Comparison of ENCODE assay signal across 36 mouse cellular contexts in the genomic region with DNA sequence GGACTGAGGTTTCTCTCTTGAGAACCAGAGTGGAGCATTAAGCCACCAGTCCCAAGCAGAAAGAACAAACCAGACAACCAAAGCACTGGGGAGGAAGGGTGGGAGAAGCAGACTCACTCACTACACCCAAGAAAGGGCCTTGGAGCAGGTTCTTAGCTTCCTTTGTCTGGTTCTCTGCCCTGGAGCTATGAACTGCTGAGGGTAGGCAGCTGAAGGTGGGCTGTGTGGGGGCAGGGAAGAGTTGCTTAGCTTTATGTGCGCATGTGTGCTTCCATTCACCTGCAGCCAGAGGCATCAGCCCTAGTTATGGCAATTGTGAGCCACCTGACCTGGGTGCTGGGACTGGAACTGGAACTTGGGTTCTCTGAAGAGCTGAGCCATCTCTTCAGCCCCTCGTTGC. TPM values are rescaled to one million over a fixed set of nuclear protein-coding genes. Genes with fewer than 3 reads are reported as not detected.
A peak's percentile ranks its signal among the peaks of the same experiment; 100 is the strongest.
DNase-seq lines count a peak whose midpoint lies in the region; ATAC-seq and TF ChIP-seq lines count a peak whose summit lies in the region.
"Had no signal": no experiment of that assay in that cellular context is flagged by ENCODE, and none has a peak within 500 bp of the region (broad histone marks: within the 10 kb centered on the region; RNA-seq: fewer than 3 reads in every experiment).

No protein-coding gene starts in this region.

- H3K4me1 ChIP-seq in kidney, embryonic 15.5 days: peaks cover 26% of the 10 kb centered on the region
- H3K4me1 ChIP-seq in lung, postnatal 0 days (ENCODE audit: insufficient read depth, low read depth, low read length): no peaks in the 10 kb centered on the region; the same call in 1 of the 2 replicates
- peaks cover 0 to 14% of the 10 kb centered on the region in 2 experiments; a peak in 2 of 4 replicates for H3K4me1 ChIP-seq in ES-E14 (ENCODE audit: control insufficient read depth in 2 of 2, insufficient read depth in 2 of 2, low read length in 2 of 2, poor library complexity in 1 of 2)
- peaks cover 9% of the 10 kb centered on the region; the same call in 1 of the 2 replicates for H3K4me1 ChIP-seq in stomach, embryonic 16.5 days (ENCODE audit: control insufficient read depth, insufficient read depth, low read length)
- H3K4me1 ChIP-seq in heart, embryonic 11.5 days (ENCODE audit: control insufficient read depth, insufficient read depth, low read length): no peaks in the 10 kb centered on the region
- H3K4me1 ChIP-seq: embryonic facial prominence, embryonic 12.5 days; forebrain, embryonic 15.5 days; heart, embryonic 12.5 days; limb, embryonic 10.5 days; liver, embryonic 13.5 days; neural tube, embryonic 15.5 days had no signal

- 86% methylated on average over 2 of the region's 2 CpGs for WGBS in kidney, embryonic 15.5 days
- 54% methylated on average over 2 of the region's 2 CpGs for WGBS in lung, postnatal 0 days
- 74% methylated on average over 2 of the region's 2 CpGs for WGBS in stomach, embryonic 16.5 days
- WGBS in heart, embryonic 11.5 days (ENCODE audit: insufficient replicate concordance): 72% methylated on average over 2 of the region's 2 CpGs

- no peak for DNase-seq in kidney, adult 9 months
- peak; percentile 11 for DNase-seq in lung, postnatal 0 days (ENCODE audit: low spot score)
- no peak for DNase-seq in lung, postnatal 36 days
- peak; percentile 59 for DNase-seq in ES-E14 (ENCODE audit: low read depth, low spot score)
- DNase-seq: adrenal gland, postnatal 14 days; cerebellum, adult 11 months; cerebellum, adult 9-10 months; cerebellum, postnatal 36 days; gastrocnemius, adult 2 months; gastrocnemius, postnatal 36 days; heart, adult 18-20 months; heart, postnatal 4 days; kidney, adult 18-20 months; kidney, postnatal 4 days; layer of hippocampus, postnatal 36 days; liver, embryonic 13.5 days; lung, embryonic 14.5 days; midbrain, embryonic 14.5 days; right cerebral cortex, postnatal 25 days; spleen, adult 18-20 months had no signal

- in situ Hi-C loops in ES-E14 (cut with MboI; ENCODE audit: low sequenced_read_pairs in 2 of 2, unreplicated experiment in 2 of 2): no loop called here

- no peaks in the 10 kb centered on the region for H3K27me3 ChIP-seq in kidney, embryonic 15.5 days
- no peaks in the 10 kb centered on the region for H3K27me3 ChIP-seq in lung, postnatal 0 days (replicated peaks; ENCODE audit: insufficient read depth, low read length)
- no peaks in the 10 kb centered on the region for H3K27me3 ChIP-seq in stomach, embryonic 16.5 days (ENCODE audit: control insufficient read depth, insufficient read depth, low read length)
- no peaks in the 10 kb centered on the region for H3K27me3 ChIP-seq in heart, embryonic 11.5 days (ENCODE audit: control insufficient read depth, insufficient read depth, low read length)
- H3K27me3 ChIP-seq: embryonic facial prominence, embryonic 12.5 days; forebrain, embryonic 15.5 days; limb, embryonic 15.5 days; neural tube, embryonic 15.5 days had no signal

- peak overlapping the region; percentile 59 for H3K27ac ChIP-seq in kidney, embryonic 15.5 days
- H3K27ac ChIP-seq in lung, postnatal 0 days (ENCODE audit: low read length): peak overlapping the region; percentile 66
- H3K27ac ChIP-seq in ES-E14 (ENCODE audit: insufficient read depth, low read depth, low read length, poor library complexity, severe bottlenecking): peak overlapping the region; percentile 24; the same call in 1 of the 2 replicates
- peak overlapping the region; percentile 15; the same call in 1 of the 2 replicates for H3K27ac ChIP-seq in stomach, embryonic 16.5 days (ENCODE audit: low read length)
- H3K27ac ChIP-seq in heart, embryonic 11.5 days (ENCODE audit: low read depth, low read length): no peak overlapping the region
- H3K27ac ChIP-seq: embryonic facial prominence, embryonic 12.5 days; forebrain, embryonic 15.5 days; gastrocnemius, adult 2 months; hindbrain, embryonic 14.5 days; limb, embryonic 10.5 days; limb, embryonic 15.5 days; liver, embryonic 13.5 days; neural tube, embryonic 15.5 days had no signal

- H3K9me3 ChIP-seq in kidney, embryonic 15.5 days (replicated peaks): no peaks in the 10 kb centered on the region
- H3K9me3 ChIP-seq in lung, postnatal 0 days (ENCODE audit: low read length): no peaks in the 10 kb centered on the region
- H3K9me3 ChIP-seq in ES-E14 (ENCODE audit: control insufficient read depth, insufficient read depth, low read depth, low read length): no peaks in the 10 kb centered on the region
- H3K9me3 ChIP-seq in stomach, embryonic 16.5 days (replicated peaks; ENCODE audit: control insufficient read depth, low read length): no peaks in the 10 kb centered on the region
- H3K9me3 ChIP-seq in heart, embryonic 11.5 days (replicated peaks; ENCODE audit: control insufficient read depth, low read length): no peaks in the 10 kb centered on the region
- H3K9me3 ChIP-seq: embryonic facial prominence, embryonic 12.5 days; forebrain, embryonic 15.5 days; G1E; heart, embryonic 12.5 days; limb, embryonic 10.5 days; limb, embryonic 15.5 days; liver, embryonic 13.5 days; neural tube, embryonic 15.5 days had no signal

- H3K36me3 ChIP-seq in kidney, embryonic 15.5 days: peaks cover 35% of the 10 kb centered on the region
- no peaks in the 10 kb centered on the region for H3K36me3 ChIP-seq in lung, postnatal 0 days (ENCODE audit: insufficient read depth, low read length)
- H3K36me3 ChIP-seq in ES-E14 (ENCODE audit: control insufficient read depth, insufficient read depth, low read length, poor library complexity, severe bottlenecking): peaks cover 24% of the 10 kb centered on the region
- 0 out of 2 replicates have a peak, but pooled peaks cover 6% of the 10 kb centered on the region for H3K36me3 ChIP-seq in stomach, embryonic 16.5 days (ENCODE audit: control insufficient read depth, insufficient read depth, low read length)
- peaks cover 6% of the 10 kb centered on the region; the same call in 1 of the 2 replicates for H3K36me3 ChIP-seq in heart, embryonic 11.5 days (ENCODE audit: control insufficient read depth, insufficient read depth, low read length)

- H3K4me2 ChIP-seq in kidney, embryonic 15.5 days: no peak overlapping the region
- peak overlapping the region; percentile 32 for H3K4me2 ChIP-seq in lung, postnatal 0 days (replicated peaks; ENCODE audit: low read depth, low read length)
- H3K4me2 ChIP-seq in stomach, embryonic 16.5 days (ENCODE audit: low read depth, low read length): no peak overlapping the region
- H3K4me2 ChIP-seq in heart, embryonic 11.5 days: no peak overlapping the region
- H3K4me2 ChIP-seq: embryonic facial prominence, embryonic 12.5 days; forebrain, embryonic 15.5 days; heart, embryonic 12.5 days; hindbrain, embryonic 14.5 days; limb, embryonic 15.5 days; liver, embryonic 13.5 days; lung, embryonic 14.5 days; neural tube, embryonic 15.5 days had no signal

- TF ChIP-seq EP300 in lung, postnatal 0 days (IDR thresholded peaks at IDR 0.05): no peak

- H3K9ac ChIP-seq in kidney, embryonic 15.5 days: no peak overlapping the region
- no peak overlapping the region for H3K9ac ChIP-seq in lung, postnatal 0 days (replicated peaks; ENCODE audit: low read depth)
- H3K9ac ChIP-seq in ES-E14 (ENCODE audit: insufficient read depth, low read depth, low read length, poor library complexity, severe bottlenecking): no peak overlapping the region
- H3K9ac ChIP-seq in stomach, embryonic 16.5 days (ENCODE audit: low read length): no peak overlapping the region
- no peak overlapping the region for H3K9ac ChIP-seq in heart, embryonic 11.5 days (ENCODE audit: low read depth, low read length)
- H3K9ac ChIP-seq: embryonic facial prominence, embryonic 12.5 days; forebrain, embryonic 15.5 days; heart, embryonic 12.5 days; hindbrain, embryonic 14.5 days; limb, embryonic 15.5 days; liver, embryonic 13.5 days; lung, embryonic 14.5 days; neural tube, embryonic 15.5 days had no signal

- no peak overlapping the region for H3K4me3 ChIP-seq in kidney, embryonic 15.5 days (replicated peaks)
- no peak overlapping the region for H3K4me3 ChIP-seq in lung, postnatal 0 days (ENCODE audit: low read depth, low read length)
- H3K4me3 ChIP-seq in ES-E14 (ENCODE audit: insufficient read depth in 1 of 2, low read depth in 1 of 2, low read length in 2 of 2, poor library complexity in 1 of 2, severe bottlenecking in 1 of 2): no peak overlapping the region
- H3K4me3 ChIP-seq in stomach, embryonic 16.5 days (replicated peaks; ENCODE audit: low read length): no peak overlapping the region
- no peak overlapping the region for H3K4me3 ChIP-seq in heart, embryonic 11.5 days (ENCODE audit: low read depth, low read length)
- H3K4me3 ChIP-seq: embryonic facial prominence, embryonic 12.5 days; forebrain, embryonic 15.5 days; gastrocnemius, adult 2 months; heart, embryonic 12.5 days; limb, embryonic 10.5 days; limb, embryonic 15.5 days; liver, embryonic 13.5 days; neural tube, embryonic 15.5 days had no signal

- ATAC-seq in kidney, embryonic 15.5 days (replicated peaks; ENCODE audit: low FRiP score): no peak
- no peak for ATAC-seq in lung, postnatal 0 days
- ATAC-seq in stomach, embryonic 16.5 days (ENCODE audit: insufficient read depth, low FRiP score): no peak
- ATAC-seq in heart, embryonic 11.5 days (replicated peaks; ENCODE audit: insufficient number of reproducible peaks, low FRiP score, low TSS enrichment): no peak
- ATAC-seq: CD4-positive, CD25-positive, alpha-beta regulatory T cell, adult 4 months; forebrain, embryonic 15.5 days; inflammation-experienced regulatory T-cells, adult 6 months had no signal

- TF ChIP-seq CTCF in lung, postnatal 0 days (IDR thresholded peaks at IDR 0.05): no peak

RNA-seq across cellular contexts. Expression of a gene that starts 9.6 kb away (rescaled TPM):
- 0.26 TPM in 2 replicates for polyA plus RNA-seq in kidney, embryonic 15.5 days (2015; fragmentation: Nextera tagmentation; extraction: Ambion mirVana)
- polyA plus RNA-seq in lung, postnatal 0 days (2015; fragmentation: Nextera tagmentation; extraction: Ambion mirVana): 1.1 and 1.7 TPM in 2 replicates
- 0.85 and 1.1 TPM in 2 replicates for total RNA-seq in ES-E14 (2012; rRNA removed)
- polyA plus RNA-seq in stomach, embryonic 16.5 days (2015; fragmentation: Nextera tagmentation; extraction: Ambion mirVana): 71.0 and 145 TPM in 2 replicates
- 0.29 and 0.62 TPM in 2 replicates for polyA plus RNA-seq in heart, embryonic 11.5 days (2014; fragmentation: Nextera tagmentation; extraction: Ambion mirVana)
- total RNA-seq: adrenal gland, postnatal 14 days; gastrocnemius, adult 2 months; gastrocnemius, postnatal 36 days; heart, adult 18-20 months; heart, postnatal 4 days; layer of hippocampus, postnatal 36 days had no signal
- polyA plus RNA-seq: forebrain, embryonic 15.5 days; G1E; heart, postnatal 0 days; midbrain, embryonic 14.5 days; neural tube, embryonic 15.5 days had no signal

RNA-seq across cellular contexts. Expression of a gene that starts 14.3 kb away (rescaled TPM):
- 15.9 and 18.8 TPM in 2 replicates for polyA plus RNA-seq in kidney, embryonic 15.5 days (2015; fragmentation: Nextera tagmentation; extraction: Ambion mirVana)
- polyA plus RNA-seq in lung, postnatal 0 days (2015; fragmentation: Nextera tagmentation; extraction: Ambion mirVana): 11.4 and 15.2 TPM in 2 replicates
- 58.5 and 90.3 TPM in 2 replicates for total RNA-seq in ES-E14 (2012; rRNA removed)
- 17.2 and 17.4 TPM in 2 replicates for polyA plus RNA-seq in stomach, embryonic 16.5 days (2015; fragmentation: Nextera tagmentation; extraction: Ambion mirVana)
- 9.1 and 12.7 TPM in 2 replicates for polyA plus RNA-seq in heart, embryonic 11.5 days (2014; fragmentation: Nextera tagmentation; extraction: Ambion mirVana)

RNA-seq across cellular contexts. Expression of a gene that starts 20.5 kb away (rescaled TPM):
- 48.5 and 49.9 TPM in 2 replicates for polyA plus RNA-seq in kidney, embryonic 15.5 days (2015; fragmentation: Nextera tagmentation; extraction: Ambion mirVana)
- polyA plus RNA-seq in lung, postnatal 0 days (2015; fragmentation: Nextera tagmentation; extraction: Ambion mirVana): 19.2 and 21.4 TPM in 2 replicates
- 75.3 and 83.0 TPM in 2 replicates for total RNA-seq in ES-E14 (2012; rRNA removed)
- polyA plus RNA-seq in stomach, embryonic 16.5 days (2015; fragmentation: Nextera tagmentation; extraction: Ambion mirVana): 38.6 and 41.5 TPM in 2 replicates
- 30.1 and 31.1 TPM in 2 replicates for polyA plus RNA-seq in heart, embryonic 11.5 days (2014; fragmentation: Nextera tagmentation; extraction: Ambion mirVana)

RNA-seq across cellular contexts. Expression of a gene that starts 26.6 kb away (rescaled TPM):
- not detected in 2 replicates for polyA plus RNA-seq in kidney, embryonic 15.5 days (2015; fragmentation: Nextera tagmentation; extraction: Ambion mirVana)
- not detected in 2 replicates for polyA plus RNA-seq in lung, postnatal 0 days (2015; fragmentation: Nextera tagmentation; extraction: Ambion mirVana)
- not detected in 2 replicates for total RNA-seq in ES-E14 (2012; rRNA removed)
- polyA plus RNA-seq in stomach, embryonic 16.5 days (2015; fragmentation: Nextera tagmentation; extraction: Ambion mirVana): 2.9 and 4.5 TPM in 2 replicates
- polyA plus RNA-seq in heart, embryonic 11.5 days (2014; fragmentation: Nextera tagmentation; extraction: Ambion mirVana): not detected in 2 replicates
- total RNA-seq: adrenal gland, postnatal 14 days; gastrocnemius, adult 2 months; gastrocnemius, postnatal 36 days; heart, adult 18-20 months; heart, postnatal 4 days; layer of hippocampus, postnatal 36 days had no signal
- polyA plus RNA-seq: CD4-positive, CD25-positive, alpha-beta regulatory T cell, adult 4 months; embryonic facial prominence, embryonic 12.5 days; forebrain, embryonic 15.5 days; G1E; heart, embryonic 12.5 days; heart, postnatal 0 days; hindbrain, embryonic 14.5 days; inflammation-experienced regulatory T-cells, adult 6 months; limb, embryonic 10.5 days; liver, embryonic 13.5 days; lung, embryonic 14.5 days; midbrain, embryonic 14.5 days; neural tube, embryonic 15.5 days; testis, adult 2 months; urinary bladder, adult 2 months had no signal

RNA-seq across cellular contexts. Expression of a gene that starts 51.3 kb away (rescaled TPM):
- 83.0 and 86.1 TPM in 2 replicates for polyA plus RNA-seq in kidney, embryonic 15.5 days (2015; fragmentation: Nextera tagmentation; extraction: Ambion mirVana)
- polyA plus RNA-seq in lung, postnatal 0 days (2015; fragmentation: Nextera tagmentation; extraction: Ambion mirVana): 64.2 and 79.3 TPM in 2 replicates
- 46.0 and 78.8 TPM in 2 replicates for total RNA-seq in ES-E14 (2012; rRNA removed)
- polyA plus RNA-seq in stomach, embryonic 16.5 days (2015; fragmentation: Nextera tagmentation; extraction: Ambion mirVana): 81.5 and 86.5 TPM in 2 replicates
- 60.6 and 89.2 TPM in 2 replicates for polyA plus RNA-seq in heart, embryonic 11.5 days (2014; fragmentation: Nextera tagmentation; extraction: Ambion mirVana)
- total RNA-seq: G1E had no signal

Comparison
In these comparisons a context has a peak if more than half of its experiments do, and no peak if none do; other contexts are left out.
1. DNase-seq: peak in lung, postnatal 0 days (single experiment) and ES-E14 (single experiment); none in kidney, adult 9 months (single experiment) and lung, postnatal 36 days (single experiment).
2. RNA of a gene that starts 9.6 kb away (polyA plus RNA-seq): 71.0 to 145 TPM in stomach, embryonic 16.5 days; 1.1 to 1.7 TPM in lung, postnatal 0 days, 0.29 to 0.62 TPM in heart, embryonic 11.5 days and 0.26 TPM in kidney, embryonic 15.5 days; every median in the first group is over 10 times any median in the second.